Mouse (Mus musculus): ENCODE measurements around the gene Lgals3bp. TPM values are rescaled to one million over a fixed set of nuclear protein-coding genes. Genes with fewer than 3 reads are reported as not detected.

Lgals3bp gene
- polyA plus RNA-seq, 1 experiment from 2014 or later, result 44.3 TPM

DNA sequence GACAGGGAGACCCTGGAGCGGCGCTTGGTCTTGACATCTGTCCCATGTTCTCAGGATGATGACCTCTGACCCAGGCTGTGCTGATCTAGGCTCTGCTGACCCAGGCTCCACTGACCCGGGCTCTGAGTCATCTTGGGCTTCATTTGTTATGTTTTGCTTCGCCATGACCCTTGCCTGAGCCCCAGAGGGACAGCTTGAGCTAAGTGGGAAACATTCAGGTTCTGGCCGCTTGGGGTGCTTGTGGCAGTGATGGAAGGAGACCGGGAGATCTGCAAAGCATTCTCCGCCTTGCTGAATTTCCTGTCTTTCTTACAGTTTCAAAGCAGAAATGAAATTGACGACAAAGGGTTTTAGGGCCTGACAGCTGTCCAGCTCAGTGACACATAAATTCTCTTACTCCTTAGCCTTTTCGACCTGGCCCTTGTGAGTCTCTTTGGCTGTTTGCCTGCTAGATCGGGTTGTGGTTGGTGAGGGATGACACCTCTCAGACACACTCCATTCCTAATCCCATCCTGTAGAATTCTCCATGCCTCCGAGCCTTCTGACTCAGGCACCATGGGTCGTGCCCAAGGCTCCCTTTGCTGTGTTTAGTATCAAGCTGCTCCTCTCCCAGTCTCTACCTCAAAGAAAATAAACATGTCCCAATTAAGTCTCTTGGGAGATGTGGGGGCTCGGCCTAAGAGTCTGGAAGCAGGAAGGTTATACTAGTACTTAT lies 22.9 kb upstream of the Lgals3bp start:
- WGBS, result 47% methylated on average over 13 of the region's 13 CpGs
- H3K36me3 ChIP-seq (ENCODE audit: insufficient read depth, low read length), result no peaks in the 10 kb centered on the region
- H3K4me2 ChIP-seq (replicated peaks; ENCODE audit: low read depth, low read length), result no peak overlapping the region
- no peak overlapping the region for H3K27ac ChIP-seq (ENCODE audit: low read length)
- peak; percentile 11; the same call in 1 of the 2 replicates for ATAC-seq
- H3K4me1 ChIP-seq (ENCODE audit: insufficient read depth, low read depth, low read length), result peaks cover 17% of the 10 kb centered on the region; the same call in 1 of the 2 replicates
- H3K4me3 ChIP-seq (ENCODE audit: low read depth, low read length), result no peak overlapping the region
- no peaks in the 10 kb centered on the region for H3K9me3 ChIP-seq (ENCODE audit: low read length)
- H3K27me3 ChIP-seq (replicated peaks; ENCODE audit: insufficient read depth, low read length), result no peaks in the 10 kb centered on the region
- no peak for TF ChIP-seq EP300 (IDR thresholded peaks at IDR 0.05)
- TF ChIP-seq CTCF (IDR thresholded peaks at IDR 0.05), result peak; percentile 47
- no peak overlapping the region for H3K9ac ChIP-seq (replicated peaks; ENCODE audit: low read depth)
- peak; percentile 43 for DNase-seq (ENCODE audit: low spot score)

DNA sequence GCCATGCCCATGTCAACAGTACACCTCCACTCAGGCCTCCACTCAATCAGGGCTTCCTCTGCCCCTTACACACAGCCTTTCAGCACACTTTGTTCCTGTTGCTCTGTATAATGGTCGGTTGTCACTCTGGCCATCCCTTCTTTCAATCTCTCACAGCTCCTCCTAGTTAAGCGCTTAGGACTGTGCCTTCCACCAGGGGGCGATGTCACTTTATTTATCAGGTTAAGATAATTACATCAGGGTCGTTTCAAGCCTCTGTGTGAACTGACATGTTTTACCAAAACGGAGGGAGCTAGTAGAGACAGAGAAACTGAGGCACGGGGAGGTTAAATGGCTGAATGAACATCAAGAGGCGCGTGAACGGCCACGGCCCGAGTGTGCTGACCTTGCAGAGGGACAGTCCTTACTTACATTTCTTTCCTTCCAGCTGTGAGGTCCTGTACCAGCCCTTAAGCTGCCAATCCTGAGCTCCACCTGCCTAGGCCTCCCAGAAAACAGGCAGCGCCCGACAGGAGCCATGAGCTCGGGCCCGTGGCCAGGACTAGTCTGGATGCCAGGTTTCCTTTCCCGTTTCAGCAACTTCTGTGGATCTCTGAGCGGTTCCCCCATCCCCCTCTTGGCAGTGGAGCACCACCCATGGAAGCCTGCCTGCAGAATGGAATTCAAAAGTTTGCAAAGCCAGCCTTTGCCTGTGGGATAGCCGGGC lies 21.5 kb upstream of the Lgals3bp start:
- peak; percentile 91 for DNase-seq (ENCODE audit: low spot score)
- Histone ChIP-seq H3K4me2 (replicated peaks; ENCODE audit: low read depth, low read length) (peak overlapping the region; percentile 44), H3K27me3 (replicated peaks; ENCODE audit: insufficient read depth, low read length) (no peaks in the 10 kb centered on the region), H3K9ac (replicated peaks; ENCODE audit: low read depth) (no peak overlapping the region), H3K9me3 (ENCODE audit: low read length) (no peaks in the 10 kb centered on the region), H3K27ac (ENCODE audit: low read length) (peak overlapping the region; percentile 3; the same call in 1 of the 2 replicates), H3K4me3 (ENCODE audit: low read depth, low read length) (no peak overlapping the region), H3K36me3 (ENCODE audit: insufficient read depth, low read length) (no peaks in the 10 kb centered on the region), H3K4me1 (ENCODE audit: insufficient read depth, low read depth, low read length) (peaks cover 11% of the 10 kb centered on the region)
- peak; percentile 13; the same call in 1 of the 2 replicates for ATAC-seq
- WGBS, result 1% methylated on average over 18 of the region's 18 CpGs
- TF ChIP-seq CTCF (IDR thresholded peaks at IDR 0.05) (peak; percentile 93), EP300 (IDR thresholded peaks at IDR 0.05) (no peak)

DNA sequence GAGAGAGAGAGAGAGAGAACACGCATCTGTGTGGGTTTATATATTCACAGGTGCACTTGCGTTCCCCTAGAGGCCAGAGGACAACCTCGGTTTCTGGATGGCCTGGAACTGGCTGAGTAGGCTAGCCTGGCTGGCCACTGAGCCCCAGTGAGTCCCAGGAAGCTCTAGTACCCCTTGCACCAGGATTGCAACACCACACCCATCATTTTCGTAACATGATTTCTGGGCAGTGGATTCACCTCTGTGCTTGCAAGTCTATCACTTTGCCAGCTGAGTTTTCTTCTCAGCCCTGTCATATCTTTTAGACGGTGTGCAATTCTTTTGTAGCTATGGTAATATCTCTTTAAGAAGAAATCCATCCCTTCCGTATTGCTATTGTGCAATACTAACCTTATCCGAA lies 18.4 kb upstream of the Lgals3bp start:
- no peak for DNase-seq (ENCODE audit: low spot score)
- Histone ChIP-seq H3K9ac (replicated peaks; ENCODE audit: low read depth) (no peak overlapping the region), H3K4me2 (replicated peaks; ENCODE audit: low read depth, low read length) (no peak overlapping the region), H3K36me3 (ENCODE audit: insufficient read depth, low read length) (no peaks in the 10 kb centered on the region), H3K27me3 (replicated peaks; ENCODE audit: insufficient read depth, low read length) (no peaks in the 10 kb centered on the region), H3K4me1 (ENCODE audit: insufficient read depth, low read depth, low read length) (peaks cover 23% of the 10 kb centered on the region), H3K27ac (ENCODE audit: low read length) (no peak overlapping the region), H3K4me3 (ENCODE audit: low read depth, low read length) (no peak overlapping the region), H3K9me3 (ENCODE audit: low read length) (no peaks in the 10 kb centered on the region)
- WGBS, result 59% methylated on average over 7 of the region's 7 CpGs
- TF ChIP-seq EP300 (IDR thresholded peaks at IDR 0.05) (no peak), CTCF (IDR thresholded peaks at IDR 0.05) (no peak)
- ATAC-seq, result no peak

DNA sequence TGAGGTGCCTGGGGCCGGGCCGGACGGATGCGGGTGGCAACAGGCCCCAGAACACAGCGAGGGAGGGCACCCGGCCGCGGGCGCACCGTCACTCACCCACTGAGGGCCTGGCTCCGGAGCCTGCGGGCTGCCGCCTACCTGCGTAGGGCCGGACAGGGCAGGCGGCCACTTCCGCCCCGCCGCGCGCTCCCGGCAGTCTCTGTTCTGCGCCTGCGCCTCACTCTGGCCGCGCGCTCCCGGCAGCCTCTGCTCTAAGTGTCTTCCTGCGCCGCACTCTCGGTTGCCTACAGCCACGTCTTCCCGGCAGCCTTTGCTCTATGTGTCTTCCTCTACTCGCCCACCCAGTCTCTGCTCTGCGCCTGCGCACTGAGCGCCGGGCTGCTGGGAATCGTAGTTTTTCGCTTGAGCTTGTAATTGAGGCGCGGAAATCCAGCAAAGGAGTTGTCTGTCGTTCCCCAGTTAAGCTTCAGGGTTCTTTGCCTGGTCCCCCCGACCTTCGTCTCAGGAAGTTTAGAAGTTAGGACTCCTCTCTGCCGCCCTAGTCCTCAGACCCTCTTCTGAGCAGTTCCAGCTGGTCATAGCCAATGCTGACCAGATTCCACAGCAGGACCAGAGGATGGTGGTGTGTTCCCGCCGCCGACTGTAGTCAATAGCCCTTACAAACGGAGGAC lies 17.1 kb upstream of the Lgals3bp start, which contains the start of gene Cant1:
TSS of gene Cant1 (minus strand) at position 253 of the 671 bp plus-strand sequence.
- Histone ChIP-seq H3K4me3 (ENCODE audit: low read depth, low read length) (peak within 1 kb of the TSS; percentile 87), H3K9ac (replicated peaks; ENCODE audit: low read depth) (peak within 1 kb of the TSS; percentile 91), H3K4me2 (replicated peaks; ENCODE audit: low read depth, low read length) (peak within 1 kb of the TSS; percentile 77), H3K27ac (ENCODE audit: low read length) (peak within 1 kb of the TSS; percentile 93), H3K27me3 (replicated peaks; ENCODE audit: insufficient read depth, low read length) (no peaks in the 10 kb centered on the region), H3K36me3 (ENCODE audit: insufficient read depth, low read length) (no peaks in the 10 kb centered on the region; the same call in 1 of the 2 replicates), H3K4me1 (ENCODE audit: insufficient read depth, low read depth, low read length) (peaks cover 22% of the 10 kb centered on the region), H3K9me3 (ENCODE audit: low read length) (no peaks in the 10 kb centered on the region)
- ATAC-seq (peak; percentile 96), DNase-seq (ENCODE audit: low spot score) (peak; percentile 100)
- TF ChIP-seq CTCF (IDR thresholded peaks at IDR 0.05) (peak; percentile 23), EP300 (IDR thresholded peaks at IDR 0.05) (no peak)
- WGBS, result under 1% methylated on average over 34 of the region's 50 CpGs

DNA sequence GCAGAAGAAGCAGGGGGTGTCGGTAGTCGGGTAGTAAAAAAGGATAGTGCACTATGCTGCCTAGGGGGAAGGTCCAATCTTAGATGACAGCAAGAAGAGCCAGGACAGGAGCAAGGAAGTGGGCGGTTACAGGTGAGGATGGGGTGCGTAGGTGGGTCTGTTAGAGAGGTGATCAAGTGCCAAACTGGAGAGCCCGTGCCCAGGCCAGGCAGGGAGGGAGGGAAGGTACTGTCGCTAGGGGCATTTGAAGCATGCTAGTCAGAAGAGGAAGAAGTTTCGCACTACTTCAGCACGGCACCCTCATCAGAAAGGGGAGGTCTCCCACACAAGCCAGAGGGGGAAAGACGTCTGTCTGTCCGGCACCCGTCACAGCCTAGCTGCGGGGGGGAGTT lies 16.5 kb upstream of the Lgals3bp start:
- WGBS, result 2% methylated on average over 10 of the region's 12 CpGs
- H3K36me3 ChIP-seq (ENCODE audit: insufficient read depth, low read length), result no peaks in the 10 kb centered on the region; the same call in 1 of the 2 replicates
- ATAC-seq, result no peak; the same call in 1 of the 2 replicates
- peaks cover 16% of the 10 kb centered on the region for H3K4me1 ChIP-seq (ENCODE audit: insufficient read depth, low read depth, low read length)
- peak overlapping the region; percentile 87 for H3K4me3 ChIP-seq (ENCODE audit: low read depth, low read length)
- peak overlapping the region; percentile 91 for H3K9ac ChIP-seq (replicated peaks; ENCODE audit: low read depth)
- DNase-seq (ENCODE audit: low spot score), result no peak
- peak overlapping the region; percentile 93 for H3K27ac ChIP-seq (ENCODE audit: low read length)
- TF ChIP-seq EP300 (IDR thresholded peaks at IDR 0.05), result no peak
- TF ChIP-seq CTCF (IDR thresholded peaks at IDR 0.05), result no peak
- H3K27me3 ChIP-seq (replicated peaks; ENCODE audit: insufficient read depth, low read length), result no peaks in the 10 kb centered on the region
- H3K4me2 ChIP-seq (replicated peaks; ENCODE audit: low read depth, low read length), result peak overlapping the region; percentile 77
- H3K9me3 ChIP-seq (ENCODE audit: low read length), result no peaks in the 10 kb centered on the region

DNA sequence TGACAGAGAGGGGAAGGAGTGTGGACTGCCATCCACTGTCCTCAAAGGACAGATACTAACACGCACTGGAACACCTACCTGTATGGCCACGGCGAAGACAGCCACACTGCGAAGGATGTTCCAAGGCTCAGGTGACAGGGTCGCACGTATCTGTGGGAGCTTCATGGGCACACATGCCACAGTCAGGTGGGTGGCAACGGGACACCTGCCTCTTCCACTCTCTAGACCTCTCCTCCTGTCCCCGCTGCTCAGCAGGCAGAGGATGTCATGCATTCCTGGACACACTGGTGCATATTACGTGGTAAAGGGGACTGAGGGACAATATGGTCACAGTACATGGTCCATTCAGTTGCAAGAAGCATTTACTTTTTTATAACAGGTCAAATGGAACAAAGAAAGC lies 15.6 kb upstream of the Lgals3bp start:
- no peak overlapping the region for H3K4me2 ChIP-seq (replicated peaks; ENCODE audit: low read depth, low read length)
- WGBS, result 93% methylated on average over 9 of the region's 9 CpGs
- ATAC-seq (no peak), DNase-seq (ENCODE audit: low spot score) (no peak)
- H3K9ac ChIP-seq (replicated peaks; ENCODE audit: low read depth), result no peak overlapping the region
- no peak overlapping the region for H3K27ac ChIP-seq (ENCODE audit: low read length)
- H3K4me1 ChIP-seq (ENCODE audit: insufficient read depth, low read depth, low read length), result peaks cover 15% of the 10 kb centered on the region
- TF ChIP-seq CTCF (IDR thresholded peaks at IDR 0.05), result no peak
- no peak for TF ChIP-seq EP300 (IDR thresholded peaks at IDR 0.05)
- H3K9me3 ChIP-seq (ENCODE audit: low read length), result no peaks in the 10 kb centered on the region
- no peaks in the 10 kb centered on the region for H3K27me3 ChIP-seq (replicated peaks; ENCODE audit: insufficient read depth, low read length)
- no peak overlapping the region for H3K4me3 ChIP-seq (ENCODE audit: low read depth, low read length)
- H3K36me3 ChIP-seq (ENCODE audit: insufficient read depth, low read length), result no peaks in the 10 kb centered on the region; the same call in 1 of the 2 replicates

All from lung, postnatal 0 days (tissue).